Mouse (Mus musculus) ES-Bruce4 (cell line): ENCODE results near the gene E2f7.

Experiments
- CTCF ChIP-seq: IDR thresholded peaks from one replicate; pipeline ENCODE4 v1.8.1; 2011; ENCODE audit warnings: low read depth, low read length
- POLR2A ChIP-seq: IDR thresholded peaks from one replicate; pipeline ENCODE4 v1.8.1; 2011; ENCODE audit warnings: low read length; ENCODE audit not compliant: insufficient read depth

GRCm38 (mm10) chr10:110744120-110744519 is 1.1 kb upstream of the E2f7 start:
- TF ChIP-seq CTCF (no peak), POLR2A (no peak)
